Mouse (Mus musculus) liver, embryonic 11.5 days (tissue): ENCODE data around the gene Pck2. TPM values are rescaled to one million over a fixed set of nuclear protein-coding genes. Genes with fewer than 3 reads are reported as not detected.

Source experiments
- ATAC-seq: fragments of 200-750 bp; cut with Nextera tagmentation; replicated peaks from 2 replicates; pipeline ENCODE4 v1.8.0; 2017; ENCODE audit warnings: moderate number of reproducible peaks, mild to moderate bottlenecking, moderate TSS enrichment, moderate library complexity; ENCODE audit not compliant: low FRiP score
- DNase-seq: peaks from one replicate; pipeline ENCODE4 v3.0.0-alpha.2; 2017; ENCODE audit warnings: low spot score
- H3K27ac ChIP-seq: fragments of 300-500 bp; sonication (generic); 2 replicates; pipeline ENCODE4 v1.5.1; 2014; ENCODE audit warnings: mild to moderate bottlenecking, low read depth, low read length, control low read depth
- H3K27me3 ChIP-seq: fragments of 300-500 bp; sonication (generic); replicated peaks from 2 replicates; pipeline ENCODE4 v1.6.1; 2014; ENCODE audit warnings: low read length, mixed read lengths; ENCODE audit not compliant: control insufficient read depth, insufficient read depth
- H3K36me3 ChIP-seq: fragments of 300-500 bp; sonication (generic); 2 replicates; pipeline ENCODE4 v1.6.1; 2014; ENCODE audit warnings: mild to moderate bottlenecking, low read length, moderate library complexity, mixed read lengths; ENCODE audit not compliant: control insufficient read depth, insufficient read depth
- H3K4me1 ChIP-seq: fragments of 300-500 bp; sonication (generic); replicated peaks from 2 replicates; pipeline ENCODE4 v1.6.1; 2014; ENCODE audit warnings: low read length, mixed read lengths; ENCODE audit not compliant: control insufficient read depth, insufficient read depth
- H3K4me2 ChIP-seq: fragments of 300-500 bp; sonication (generic); 2 replicates; pipeline ENCODE4 v1.6.1; 2014; ENCODE audit warnings: mild to moderate bottlenecking, control low read depth, moderate library complexity
- H3K4me3 ChIP-seq: fragments of 300-500 bp; sonication (generic); 2 replicates; pipeline ENCODE4 v1.5.1; 2014; ENCODE audit warnings: low read depth, low read length, control low read depth
- H3K9ac ChIP-seq: fragments of 300-500 bp; sonication (generic); 2 replicates; pipeline ENCODE4 v1.6.1; 2014; ENCODE audit warnings: low read depth, low read length, control low read depth
- H3K9me3 ChIP-seq: fragments of 300-500 bp; sonication (generic); 2 replicates; pipeline ENCODE4 v1.6.1; 2016; ENCODE audit warnings: low read length, inconsistent platforms, mixed read lengths; ENCODE audit not compliant: control insufficient read depth
- WGBS: fragments of 180-500 bp; shearing (Covaris S2); extraction: QIAGEN DNeasy Blood & Tissue Kit; methylation state at CpG from one replicate; pipeline ENCODE4 v1.1.7; 2014; 5-methylcytosine and 5-hydroxymethylcytosine counted together
- polyA plus RNA-seq: library from polyadenylated mRNA; unstranded; fragments of >200 nt; fragmentation: Nextera tagmentation; extraction: Ambion mirVana; gene quantifications from 2 replicates; pipeline ENCODE4 v1.2.1, GENCODE M21; 2014

Pck2 gene
- polyA plus RNA-seq, 1 experiment from 2014 or later, result 49.8 TPM

DNA sequence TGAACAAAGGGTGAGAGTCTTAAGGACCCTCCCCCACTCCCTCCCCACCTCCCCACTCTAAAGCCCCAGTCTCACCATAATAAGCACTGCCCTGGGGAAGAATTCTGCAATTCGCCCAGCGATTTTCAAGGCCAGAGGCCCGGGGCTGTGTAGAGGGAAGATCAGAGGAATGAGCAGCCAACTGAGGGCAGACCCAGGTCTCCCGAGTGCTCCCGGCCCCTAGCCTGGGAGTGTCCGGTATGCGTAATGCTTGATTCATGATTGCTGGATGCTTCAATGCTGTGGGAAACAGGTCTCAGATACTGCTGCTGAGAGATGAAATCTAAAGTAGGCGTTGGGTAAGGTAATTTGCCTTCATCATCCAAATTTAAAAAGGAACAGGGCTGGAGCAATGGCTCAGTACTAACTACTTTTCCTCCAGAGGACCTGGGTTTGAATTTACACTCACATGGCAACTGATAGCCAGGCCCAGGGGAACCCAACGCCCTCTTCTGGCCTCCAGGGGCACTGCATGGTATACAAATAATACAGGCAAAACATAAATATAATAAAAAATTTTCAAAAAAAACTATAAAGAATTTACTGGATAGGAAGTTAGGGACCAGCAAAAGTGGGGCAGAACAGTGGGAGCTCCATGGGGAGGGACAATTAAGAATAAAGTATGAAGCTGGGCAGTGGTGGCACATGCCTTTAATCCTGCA, 42.1 kb downstream of the Pck2 start:
- no peak overlapping the region for H3K4me3 ChIP-seq
- H3K9ac ChIP-seq, result no peak overlapping the region
- H3K4me2 ChIP-seq, result no peak overlapping the region
- no peaks in the 10 kb centered on the region for H3K27me3 ChIP-seq
- H3K36me3 ChIP-seq, result peaks cover 13% of the 10 kb centered on the region; the same call in 1 of the 2 replicates
- H3K4me1 ChIP-seq, result peaks cover 40% of the 10 kb centered on the region
- no peak for DNase-seq
- H3K9me3 ChIP-seq, result no peaks in the 10 kb centered on the region
- H3K27ac ChIP-seq, result no peak overlapping the region; the same call in 1 of the 2 replicates
- ATAC-seq, result no peak
- WGBS, result 80% methylated on average over 9 of the region's 9 CpGs

DNA sequence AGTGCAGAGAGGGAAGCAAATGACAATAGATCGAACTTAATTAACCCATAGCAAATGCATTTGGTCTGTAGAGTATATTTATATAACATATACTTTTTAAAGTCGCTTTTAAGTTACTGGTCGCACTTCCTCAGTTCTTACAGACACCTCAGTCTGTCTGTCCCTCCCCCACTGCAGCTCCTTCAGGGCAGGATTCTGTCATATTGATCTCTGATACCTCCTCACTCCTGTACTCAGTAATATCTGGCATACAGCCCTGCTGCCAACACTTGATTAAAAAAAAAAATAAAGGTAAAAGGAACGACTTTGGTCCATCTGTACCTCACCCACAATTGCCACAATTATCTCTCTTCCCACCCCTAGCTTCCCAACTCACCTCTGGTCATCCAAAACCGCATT, 44.2 kb downstream of the Pck2 start:
- H3K27me3 ChIP-seq, result no peaks in the 10 kb centered on the region
- H3K9ac ChIP-seq, result peak overlapping the region; percentile 71
- no peak for ATAC-seq
- peak overlapping the region; percentile 98 for H3K27ac ChIP-seq
- DNase-seq, result no peak
- peak overlapping the region; percentile 68 for H3K4me3 ChIP-seq
- peaks cover 15% of the 10 kb centered on the region; the same call in 1 of the 2 replicates for H3K36me3 ChIP-seq
- H3K4me1 ChIP-seq, result peaks cover 37% of the 10 kb centered on the region
- peak overlapping the region; percentile 94 for H3K4me2 ChIP-seq
- 30% methylated on average over 5 of the region's 5 CpGs for WGBS
- H3K9me3 ChIP-seq, result no peaks in the 10 kb centered on the region

DNA sequence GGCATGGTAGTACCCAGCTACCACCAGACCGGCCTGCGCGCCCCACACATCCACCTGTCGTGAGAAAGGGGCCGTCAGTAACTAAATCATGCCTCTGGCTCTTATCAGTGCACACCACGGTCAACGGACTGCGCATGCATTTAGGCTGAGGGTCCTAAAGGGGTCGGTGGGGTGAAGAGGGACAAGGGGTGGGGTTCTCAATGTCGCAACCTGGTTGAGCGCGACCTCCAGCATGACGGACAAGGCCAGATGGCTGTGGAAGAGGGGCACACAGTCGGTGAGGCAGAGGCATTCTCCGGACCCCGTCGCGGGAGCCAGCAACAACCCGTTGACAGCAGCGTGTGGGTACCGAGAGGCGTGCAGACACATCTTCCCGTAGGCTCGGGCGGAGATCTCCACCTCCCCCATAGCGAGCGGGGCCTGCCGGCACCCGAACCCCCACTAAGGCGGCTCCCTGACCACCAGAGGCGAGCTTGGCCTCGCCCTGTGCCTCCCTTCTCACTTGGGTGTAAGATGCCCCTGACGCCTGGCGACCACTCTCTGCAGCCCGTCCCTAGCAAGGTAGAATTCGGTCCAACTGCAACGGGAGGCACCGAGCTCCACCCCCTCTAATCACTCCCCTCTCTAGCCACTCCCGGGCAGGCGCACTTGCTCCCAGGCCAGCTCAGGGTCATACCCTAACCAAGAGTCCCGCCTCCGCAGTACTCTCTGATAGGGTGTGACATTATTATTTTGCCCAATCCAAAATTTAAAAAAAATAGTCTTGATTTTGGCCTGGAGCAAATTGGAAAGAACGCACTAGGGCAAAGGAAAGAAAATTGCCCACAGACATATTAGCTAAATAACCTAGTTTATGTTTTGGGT, 44.9 kb downstream of the Pck2 start, which contains the start of gene Emc9:
Gene Emc9 (minus strand): TSS at position 601 of the 864 bp plus-strand sequence.
- no peaks in the 10 kb centered on the region for H3K27me3 ChIP-seq
- peak within 1 kb of the TSS; percentile 94 for H3K4me2 ChIP-seq
- peak within 1 kb of the TSS; percentile 71 for H3K9ac ChIP-seq
- 2% methylated on average over 43 of the region's 43 CpGs for WGBS
- peaks cover 36% of the 10 kb centered on the region for H3K4me1 ChIP-seq
- H3K27ac ChIP-seq, result peak within 1 kb of the TSS; percentile 98
- peak within 1 kb of the TSS; percentile 68 for H3K4me3 ChIP-seq
- no peaks in the 10 kb centered on the region for H3K9me3 ChIP-seq
- DNase-seq (peak; percentile 83), ATAC-seq (peak; percentile 94)
- H3K36me3 ChIP-seq, result peaks cover 15% of the 10 kb centered on the region; the same call in 1 of the 2 replicates

DNA sequence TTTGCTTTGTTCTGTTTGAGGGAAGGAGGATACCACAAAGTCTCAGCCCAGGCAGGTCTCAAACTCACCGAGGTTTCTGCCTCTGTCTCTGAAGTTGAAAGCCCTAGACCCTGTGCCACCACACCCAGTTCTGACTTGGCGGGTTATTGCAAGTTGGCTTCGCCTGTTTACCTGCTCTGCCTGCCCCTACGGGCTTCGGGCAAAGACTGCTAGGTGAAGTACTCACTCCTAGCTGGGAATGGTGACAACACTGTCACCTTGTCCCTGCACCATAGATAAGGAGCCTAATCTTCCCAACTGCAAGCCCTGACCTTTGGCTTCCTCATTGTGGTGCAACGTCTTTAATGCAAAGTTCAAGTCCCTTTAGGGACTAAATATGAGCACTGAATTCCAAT, 45.5 kb downstream of the Pck2 start:
- H3K9me3 ChIP-seq, result no peaks in the 10 kb centered on the region
- WGBS, result 22% methylated on average over 6 of the region's 6 CpGs
- peak overlapping the region; percentile 94 for H3K4me2 ChIP-seq
- ATAC-seq (peak; percentile 63), DNase-seq (no peak)
- H3K4me3 ChIP-seq, result peak overlapping the region; percentile 28
- peaks cover 40% of the 10 kb centered on the region for H3K4me1 ChIP-seq
- H3K27ac ChIP-seq, result peak overlapping the region; percentile 98
- H3K9ac ChIP-seq, result peak overlapping the region; percentile 56
- H3K36me3 ChIP-seq, result peaks cover 13% of the 10 kb centered on the region; the same call in 1 of the 2 replicates
- no peaks in the 10 kb centered on the region for H3K27me3 ChIP-seq

DNA sequence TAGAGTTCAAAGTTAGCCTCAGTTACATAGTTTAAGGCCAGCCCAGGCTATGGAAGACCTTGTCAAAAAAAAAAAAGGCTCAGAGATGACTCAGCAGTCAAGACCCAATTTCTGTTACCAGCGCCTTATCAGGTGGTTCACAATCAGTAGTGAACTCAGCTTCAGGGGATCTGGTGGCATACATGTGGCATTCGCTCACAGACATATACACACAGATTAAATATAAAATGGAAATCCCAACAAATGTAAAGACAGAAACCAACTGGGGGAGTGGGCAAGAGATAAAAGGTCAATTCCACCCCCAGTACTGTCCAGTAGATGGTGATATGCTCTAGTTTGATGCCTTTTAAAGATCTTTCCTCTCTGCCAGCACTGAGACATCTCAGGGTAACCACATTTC, 46.1 kb downstream of the Pck2 start:
- H3K9ac ChIP-seq, result peak overlapping the region; percentile 56
- peaks cover 40% of the 10 kb centered on the region for H3K4me1 ChIP-seq
- DNase-seq, result no peak
- H3K9me3 ChIP-seq, result no peaks in the 10 kb centered on the region
- H3K36me3 ChIP-seq, result peaks cover 10% of the 10 kb centered on the region; the same call in 1 of the 2 replicates
- peak overlapping the region; percentile 98 for H3K27ac ChIP-seq
- peak overlapping the region; percentile 94 for H3K4me2 ChIP-seq
- H3K4me3 ChIP-seq, result peak overlapping the region; percentile 28; the same call in 1 of the 2 replicates
- WGBS, result 38% methylated on average over 2 of the region's 2 CpGs
- no peaks in the 10 kb centered on the region for H3K27me3 ChIP-seq
- ATAC-seq, result peak; percentile 49

DNA sequence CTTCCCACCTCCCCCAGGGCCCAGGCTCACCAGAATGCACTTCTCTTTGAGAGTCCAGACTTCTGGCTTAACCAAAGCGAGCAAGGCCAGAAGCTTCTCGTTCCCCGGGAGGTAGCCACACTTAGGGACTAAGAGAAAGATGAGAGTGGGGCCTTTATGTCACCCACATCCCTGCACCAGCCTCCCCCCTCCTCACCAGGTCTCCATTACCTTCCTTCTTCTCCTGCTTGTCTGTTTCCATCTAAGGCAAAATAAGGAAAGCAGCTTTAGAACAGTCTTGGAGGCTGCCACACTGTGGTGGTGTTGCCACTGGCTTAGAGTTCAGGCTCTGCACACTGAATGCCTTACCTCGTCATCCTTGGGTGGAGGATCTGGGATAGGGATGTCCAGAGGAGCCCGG, 49.2 kb downstream of the Pck2 start:
- no peak overlapping the region for H3K27ac ChIP-seq
- WGBS, result 88% methylated on average over 5 of the region's 5 CpGs
- H3K36me3 ChIP-seq, result peaks cover 2% of the 10 kb centered on the region; the same call in 1 of the 2 replicates
- H3K9me3 ChIP-seq, result no peaks in the 10 kb centered on the region
- H3K27me3 ChIP-seq, result no peaks in the 10 kb centered on the region
- peaks cover 43% of the 10 kb centered on the region for H3K4me1 ChIP-seq
- H3K4me3 ChIP-seq, result no peak overlapping the region
- H3K4me2 ChIP-seq, result no peak overlapping the region
- DNase-seq (no peak), ATAC-seq (no peak)
- H3K9ac ChIP-seq, result no peak overlapping the region

DNA sequence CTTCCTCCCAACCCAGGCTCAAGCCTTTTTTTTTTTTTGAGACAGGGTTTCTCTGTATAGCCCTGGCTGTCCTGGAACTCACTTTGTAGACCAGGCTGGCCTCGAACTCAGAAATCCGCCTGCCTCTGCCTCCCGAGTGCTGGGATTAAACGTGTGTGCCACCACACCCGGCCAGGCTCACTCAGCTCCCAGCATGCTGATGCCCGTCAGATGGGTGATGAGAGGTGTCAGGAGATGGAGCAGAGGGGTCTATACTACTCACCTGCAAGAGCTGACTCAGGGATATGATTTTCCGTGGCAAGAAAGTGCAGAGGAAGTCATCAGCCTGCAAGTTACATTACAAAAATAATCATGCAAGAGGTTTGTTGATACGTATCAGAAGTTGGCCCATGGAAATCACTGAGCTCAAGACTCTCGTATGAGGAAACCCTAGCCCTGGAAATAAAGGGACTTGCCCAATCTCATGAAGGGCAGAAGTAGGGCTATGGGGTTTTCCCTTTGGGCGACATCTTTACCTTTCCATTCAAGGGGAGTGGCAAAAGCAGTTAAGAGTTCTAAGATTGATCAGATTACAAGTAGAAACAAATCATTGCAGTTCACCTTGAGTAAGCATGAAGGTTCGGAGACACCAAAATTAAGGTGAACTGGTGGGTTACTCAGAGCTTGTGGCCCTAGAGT, 49.8 kb downstream of the Pck2 start:
- Histone ChIP-seq H3K9ac (peak overlapping the region; percentile 97), H3K9me3 (no peaks in the 10 kb centered on the region), H3K27ac (peak overlapping the region; percentile 78), H3K4me2 (peak overlapping the region; percentile 97), H3K36me3 (peaks cover 2% of the 10 kb centered on the region; the same call in 1 of the 2 replicates), H3K4me3 (peak overlapping the region; percentile 99), H3K27me3 (no peaks in the 10 kb centered on the region), H3K4me1 (peaks cover 39% of the 10 kb centered on the region)
- ATAC-seq, result no peak
- DNase-seq, result no peak
- 82% methylated on average over 11 of the region's 11 CpGs for WGBS

DNA sequence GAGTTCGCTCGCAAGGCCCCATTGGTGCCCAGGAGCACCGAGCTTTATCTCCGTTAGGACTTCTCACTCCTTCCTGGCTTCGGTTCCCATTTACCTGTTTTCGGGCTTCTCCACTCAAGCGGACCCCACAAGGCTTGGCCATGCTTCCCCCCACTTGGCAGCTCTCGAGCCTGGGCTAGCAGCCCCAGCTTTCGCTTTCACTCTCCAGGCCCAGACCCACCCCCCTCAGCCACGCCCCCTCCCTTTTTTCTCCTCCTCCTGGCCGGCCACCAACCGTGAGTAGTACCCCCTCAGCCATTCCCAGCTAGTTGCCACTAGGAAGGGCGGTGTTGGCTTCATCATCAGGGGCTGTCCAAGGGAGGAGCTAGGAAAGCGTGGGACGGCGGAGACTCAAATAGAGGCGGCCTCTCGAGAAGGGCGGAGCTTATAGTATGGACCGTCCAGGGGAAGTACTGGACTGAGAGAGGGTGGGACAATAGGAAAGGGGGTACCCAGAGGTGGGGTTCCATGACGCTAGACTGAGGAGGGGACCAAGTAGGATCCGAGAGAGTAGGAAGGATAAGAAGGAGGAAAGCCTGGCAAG, 50.8 kb downstream of the Pck2 start, which contains the start of gene Psme2:
Gene Psme2 (minus strand): TSS at position 366 of the 583 bp plus-strand sequence.
- WGBS, result under 1% methylated on average over 22 of the region's 22 CpGs
- peak within 1 kb of the TSS; percentile 97 for H3K9ac ChIP-seq
- H3K4me2 ChIP-seq, result peak within 1 kb of the TSS; percentile 97
- no peaks in the 10 kb centered on the region for H3K9me3 ChIP-seq
- no peaks in the 10 kb centered on the region for H3K27me3 ChIP-seq
- H3K27ac ChIP-seq, result peak within 1 kb of the TSS; percentile 78
- H3K4me1 ChIP-seq, result peaks cover 34% of the 10 kb centered on the region
- ATAC-seq (peak; percentile 89), DNase-seq (peak; percentile 86)
- peak within 1 kb of the TSS; percentile 99 for H3K4me3 ChIP-seq
- peaks cover 11% of the 10 kb centered on the region for H3K36me3 ChIP-seq
